Mouse (Mus musculus) retina, postnatal 7 days (tissue): ENCODE measurements around the gene Alb.

ENCODE experiments used
- DNase-seq: peaks from one replicate; pipeline ENCODE4 v3.0.0-alpha.2; 2012; ENCODE audit warnings: low read depth, low spot score

Gene Alb

GRCm38 (mm10) chr5:90492440-90492839 is 31.7 kb downstream of the Alb start:
- no peak for DNase-seq

DNA sequence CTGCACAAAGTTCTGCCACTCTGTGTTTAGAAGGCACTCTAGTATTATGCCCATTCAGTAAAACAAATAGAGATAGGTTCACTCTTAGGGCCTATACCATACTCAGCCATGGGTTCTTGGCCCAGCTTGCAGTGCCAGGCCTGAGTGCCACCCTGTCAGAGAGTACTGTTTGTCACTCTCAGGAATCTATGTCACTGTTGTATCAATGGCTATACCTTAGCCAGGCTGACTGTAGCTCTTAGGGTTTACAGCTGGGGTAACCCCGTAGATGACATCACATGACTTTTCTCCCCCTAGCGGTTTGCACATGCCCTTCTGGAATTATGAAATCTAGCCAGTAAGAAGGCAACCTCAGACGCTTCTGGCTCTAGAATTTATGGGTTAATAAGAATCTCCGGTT is 33.6 kb downstream of the Alb start:
- DNase-seq, result no peak

GRCm38 (mm10) chr5:90499509-90499908 is 38.8 kb downstream of the Alb start:
- DNase-seq, result no peak

DNA sequence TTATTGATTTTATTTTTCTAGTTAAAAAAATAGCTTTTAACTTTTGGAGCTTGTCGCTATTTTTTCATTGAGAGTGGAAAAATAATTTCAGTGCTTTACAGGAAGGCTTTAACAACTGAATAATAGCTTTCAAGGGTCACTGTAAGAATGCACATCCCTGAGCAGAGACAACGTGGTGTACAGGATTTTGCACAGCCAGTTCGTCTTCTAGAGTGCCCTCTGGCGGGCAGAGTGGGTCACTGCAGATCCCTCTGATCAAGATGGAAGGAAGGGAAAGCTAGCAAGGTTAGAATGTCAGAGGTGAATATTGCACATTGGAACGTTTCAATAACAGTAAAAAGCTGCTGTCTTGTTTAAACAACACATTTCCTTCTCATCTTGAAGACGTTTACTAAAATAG is 40.0 kb downstream of the Alb start:
- DNase-seq, result peak; percentile 56

DNA sequence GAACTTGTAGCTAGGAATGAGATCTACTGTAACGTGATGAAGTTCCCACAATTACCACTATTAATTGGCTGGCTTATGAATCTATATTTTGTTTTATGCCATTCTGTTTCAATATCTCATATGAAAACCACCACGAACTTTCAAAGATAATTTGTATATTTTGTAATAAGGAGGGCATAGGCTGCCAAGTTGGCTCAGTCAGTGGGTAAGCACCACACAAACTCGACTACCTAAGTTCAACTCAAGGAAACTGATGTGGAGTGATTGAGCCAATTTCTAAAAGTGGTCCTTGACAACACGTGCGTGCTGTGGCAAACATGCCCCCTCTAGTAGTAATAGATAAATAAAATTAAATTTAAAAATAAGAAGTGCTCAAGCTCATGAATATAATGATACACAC is 41.1 kb downstream of the Alb start:
- DNase-seq, result no peak

GRCm38 (mm10) chr5:90504742-90505141 is 44.0 kb downstream of the Alb start:
- DNase-seq, result no peak

DNA sequence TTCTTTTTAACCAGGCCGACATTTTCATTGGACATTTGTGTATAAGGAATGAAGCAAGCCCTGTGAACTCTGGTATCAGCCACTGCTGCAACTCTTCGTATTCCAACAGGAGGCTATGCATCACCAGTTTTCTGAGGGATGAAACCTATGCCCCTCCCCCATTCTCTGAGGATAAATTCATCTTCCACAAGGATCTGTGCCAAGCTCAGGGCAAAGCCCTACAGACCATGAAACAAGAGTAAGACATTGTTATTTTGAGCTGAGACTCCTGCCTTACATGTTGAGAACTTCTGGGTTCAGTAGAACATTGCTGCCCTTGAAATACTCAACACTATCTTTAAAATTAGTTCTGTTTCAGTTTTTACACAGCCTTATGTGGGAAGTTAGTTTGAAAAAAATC is 45.8 kb downstream of the Alb start:
- DNase-seq, result no peak

DNA sequence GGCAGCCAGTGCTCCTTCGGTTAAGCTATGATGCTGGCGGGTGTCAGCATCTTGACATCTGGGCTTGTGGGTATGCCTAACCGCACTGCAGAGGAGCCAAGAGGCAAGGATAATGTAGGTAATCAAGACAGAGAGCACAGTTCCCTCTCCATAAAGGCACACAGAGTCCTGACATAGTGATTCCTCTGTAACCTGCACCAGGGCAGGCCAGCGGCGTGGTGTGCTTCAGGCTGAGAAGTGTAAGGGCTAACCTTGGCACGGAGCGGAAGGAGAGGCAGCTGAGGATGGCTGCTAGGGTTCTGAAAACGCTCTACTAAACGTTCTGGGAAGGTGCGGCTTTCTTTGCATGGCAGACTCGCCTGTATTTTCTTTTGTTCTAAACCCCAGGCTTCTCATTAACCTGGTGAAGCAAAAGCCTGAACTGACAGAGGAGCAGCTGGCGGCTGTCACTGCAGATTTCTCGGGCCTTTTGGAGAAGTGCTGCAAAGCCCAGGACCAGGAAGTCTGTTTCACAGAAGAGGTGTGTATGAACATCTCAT is 46.8 kb downstream of the Alb start:
- DNase-seq, result no peak

GRCm38 (mm10) chr5:90509828-90510592 is 49.3 kb downstream of the Alb start:
- DNase-seq, result no peak

DNA sequence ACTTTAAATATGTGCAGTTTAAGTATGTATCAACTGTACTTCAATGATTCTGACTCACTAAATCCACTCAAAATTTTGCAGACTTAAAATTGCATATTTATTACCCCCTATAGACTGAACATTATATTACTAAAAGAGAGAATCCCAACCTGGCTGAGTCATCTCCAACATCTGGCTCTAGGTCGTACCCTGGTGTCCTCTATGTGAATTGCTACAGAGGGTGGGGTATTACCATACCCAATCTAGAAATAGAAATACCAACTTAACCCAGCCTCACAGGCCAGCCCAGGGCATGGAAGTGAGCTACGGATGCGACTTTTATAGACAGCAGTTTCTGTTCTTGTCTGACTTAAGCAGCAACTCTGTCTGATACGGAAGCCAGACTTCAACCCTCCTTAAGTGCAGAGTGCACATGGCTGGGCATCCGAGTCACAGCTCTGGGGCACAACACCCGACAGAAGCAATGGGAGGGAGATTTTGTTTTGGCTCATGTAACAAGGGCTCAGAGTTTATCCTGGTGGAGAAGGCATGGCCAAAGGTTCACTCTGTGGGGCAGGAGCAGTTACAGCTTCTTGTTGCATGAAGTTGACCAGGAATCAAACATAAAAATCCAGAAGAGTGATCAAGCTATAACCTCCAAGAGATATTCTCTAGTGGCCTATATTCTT is 51.7 kb downstream of the Alb start:
- no peak for DNase-seq

- no peak for DNase-seq
Measured at GRCm38 (mm10) chr5:90515561-90515960, 54.9 kb downstream of the Alb start.

DNA sequence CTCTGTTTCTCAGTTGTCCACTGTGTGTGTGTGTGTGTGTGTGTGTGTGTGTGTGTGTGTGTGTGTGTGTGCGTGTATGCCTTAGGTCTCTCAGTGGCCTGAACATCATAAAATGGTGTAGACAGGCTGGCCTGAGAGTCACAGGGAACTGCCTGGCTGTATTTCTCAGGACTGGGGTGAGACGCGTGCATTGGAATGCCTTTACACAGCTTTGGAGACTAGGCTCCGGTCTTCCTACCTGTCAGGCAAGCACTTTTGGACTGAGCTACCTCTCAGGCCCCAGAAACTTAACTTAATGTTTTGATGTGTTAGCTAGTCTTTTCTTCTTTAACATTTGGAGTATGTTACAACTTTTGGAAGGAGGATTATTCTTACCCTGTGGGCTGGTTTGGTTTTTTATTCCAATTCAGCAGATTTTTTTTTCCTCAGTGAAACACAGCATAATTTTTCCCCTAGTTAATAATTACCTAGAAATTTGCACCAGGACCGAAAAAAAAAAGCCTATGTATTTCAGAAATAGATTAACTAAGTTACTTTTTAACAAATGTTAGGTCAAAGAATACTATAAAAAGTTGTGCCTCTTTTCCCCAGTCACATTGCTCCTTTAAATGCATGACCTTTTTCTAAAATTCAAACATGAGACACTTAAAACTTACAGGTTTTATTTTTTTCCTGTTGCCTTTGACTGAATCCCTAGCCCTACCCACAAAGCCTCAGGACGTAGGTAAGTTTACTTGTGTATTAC is 57.8 kb downstream of the Alb start, which contains the start of gene Afm:
Afm (plus strand) TSS at position 577 of the 745 bp plus-strand sequence.
- no peak for DNase-seq
